Mouse (Mus musculus): ENCODE data around the gene Dhx30. TPM values are rescaled to one million over a fixed set of nuclear protein-coding genes. Genes with fewer than 3 reads are reported as not detected.
"Not testable (repeated sequence)": the region's sequence is repeated elsewhere in the genome, so short reads cannot be mapped to it uniquely, and the experiment has no call there.

The Dhx30 gene
- 13.3 and 19.2 TPM in 2 replicates for total RNA-seq (2015; ENCODE audit: low replicate concordance)
- 7.8 and 10.7 TPM in 2 replicates for total RNA-seq (2017; ENCODE audit: low replicate concordance)

GRCm38 (mm10) chr9:110117779-110118139, at the start of gene Dhx30:
Gene Dhx30 (minus strand): TSS chr9:110117830.
- ATAC-seq (replicated peaks; ENCODE audit: low FRiP score, poor library complexity, severe bottlenecking): peak; percentile 3; the same call in 1 of the 2 replicates

- no peak for ATAC-seq (replicated peaks; ENCODE audit: low FRiP score, poor library complexity, severe bottlenecking)
These were observed 45.4 kb upstream of the Dhx30 start for GRCm38 (mm10) chr9:110163071-110163470.

- no peak for ATAC-seq (replicated peaks; ENCODE audit: low FRiP score, poor library complexity, severe bottlenecking)
These were observed 44.8 kb upstream of the Dhx30 start for GRCm38 (mm10) chr9:110162441-110162840.

- ATAC-seq (replicated peaks; ENCODE audit: low FRiP score, poor library complexity, severe bottlenecking): not testable (repeated sequence)
These were observed 42.9 kb upstream of the Dhx30 start for GRCm38 (mm10) chr9:110160486-110160885.

- no peak for ATAC-seq (replicated peaks; ENCODE audit: low FRiP score, poor library complexity, severe bottlenecking)
These were observed 41.4 kb upstream of the Dhx30 start for GRCm38 (mm10) chr9:110159036-110159435.

- no peak for ATAC-seq (replicated peaks; ENCODE audit: low FRiP score, poor library complexity, severe bottlenecking)
These were observed 31.0 kb upstream of the Dhx30 start for GRCm38 (mm10) chr9:110148598-110148997.

- no peak for ATAC-seq (replicated peaks; ENCODE audit: low FRiP score, poor library complexity, severe bottlenecking)
These were observed 24.5 kb upstream of the Dhx30 start for GRCm38 (mm10) chr9:110142097-110142496.

- ATAC-seq (replicated peaks; ENCODE audit: low FRiP score, poor library complexity, severe bottlenecking): no peak
These were observed 21.5 kb upstream of the Dhx30 start for GRCm38 (mm10) chr9:110139119-110139518.

GRCm38 (mm10) chr9:110134176-110134575, 16.5 kb upstream of the Dhx30 start:
- no peak for ATAC-seq (replicated peaks; ENCODE audit: low FRiP score, poor library complexity, severe bottlenecking)

- ATAC-seq (replicated peaks; ENCODE audit: low FRiP score, poor library complexity, severe bottlenecking): no peak
These were observed 15.3 kb upstream of the Dhx30 start for GRCm38 (mm10) chr9:110132921-110133320.

GRCm38 (mm10) chr9:110132201-110132605, 14.6 kb upstream of the Dhx30 start:
- ATAC-seq (replicated peaks; ENCODE audit: low FRiP score, poor library complexity, severe bottlenecking): no peak

GRCm38 (mm10) chr9:110131525-110132197, 14.0 kb upstream of the Dhx30 start:
- peak; percentile 97 for ATAC-seq (replicated peaks; ENCODE audit: low FRiP score, poor library complexity, severe bottlenecking)

- ATAC-seq (replicated peaks; ENCODE audit: low FRiP score, poor library complexity, severe bottlenecking): 0 out of 2 replicates have a peak, but pooled peaks have one; percentile 24
These were observed 13.4 kb upstream of the Dhx30 start for GRCm38 (mm10) chr9:110130896-110131524.

GRCm38 (mm10) chr9:110124008-110124540, 6.4 kb upstream of the Dhx30 start:
- ATAC-seq (replicated peaks; ENCODE audit: low FRiP score, poor library complexity, severe bottlenecking): not testable (repeated sequence)

GRCm38 (mm10) chr9:110123322-110123721, 5.7 kb upstream of the Dhx30 start:
- ATAC-seq (replicated peaks; ENCODE audit: low FRiP score, poor library complexity, severe bottlenecking): no peak

GRCm38 (mm10) chr9:110121424-110121823, 3.8 kb upstream of the Dhx30 start:
- no peak for ATAC-seq (replicated peaks; ENCODE audit: low FRiP score, poor library complexity, severe bottlenecking)

GRCm38 (mm10) chr9:110118249-110118648, 619 bp upstream of the Dhx30 start:
- ATAC-seq (replicated peaks; ENCODE audit: low FRiP score, poor library complexity, severe bottlenecking): 0 out of 2 replicates have a peak, but pooled peaks have one; percentile 1

GRCm38 (mm10) chr9:110116977-110117778, 452 bp downstream of the Dhx30 start, which contains the start of gene Smarcc1:
Gene Smarcc1 (plus strand): TSS chr9:110117708.
- ATAC-seq (replicated peaks; ENCODE audit: low FRiP score, poor library complexity, severe bottlenecking): peak; percentile 94

GRCm38 (mm10) chr9:110116353-110116976, 1.2 kb downstream of the Dhx30 start:
- no peak for ATAC-seq (replicated peaks; ENCODE audit: low FRiP score, poor library complexity, severe bottlenecking)
